Mouse (Mus musculus): ENCODE measurements at regions not wholly inside any gene's neighbourhood (a gene's known extent, or its start where the extent isn't known, plus 50 kb on each side); places are given as distances from the start of the nearest gene placed in this dataset.

DNA sequence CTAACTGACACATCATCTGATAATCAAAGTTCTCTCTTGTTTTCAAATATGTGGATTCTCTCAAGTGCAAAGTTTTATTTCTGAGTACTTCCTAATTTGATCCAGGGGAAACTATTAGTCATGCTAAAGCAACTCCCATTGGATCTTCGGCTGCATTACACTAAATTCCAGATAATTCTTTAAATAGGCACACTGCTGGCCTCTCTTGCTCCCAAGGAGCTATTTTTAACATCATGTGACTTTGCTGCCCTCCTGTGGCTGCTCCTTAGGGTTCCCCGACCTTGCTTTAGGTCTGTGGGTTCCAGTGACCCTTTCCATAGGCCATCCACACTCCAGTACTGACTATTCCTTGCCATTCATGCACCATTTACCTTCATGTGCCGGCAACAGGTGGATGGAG, 230.5 kb upstream of the Gm10295 start:
- H3K4me3 ChIP-seq (ENCODE audit: low read depth, low read length) = no peak overlapping the region
- no peak overlapping the region for H3K27ac ChIP-seq (ENCODE audit: low read depth, low read length)
- TF ChIP-seq CTCF (IDR thresholded peaks at IDR 0.05; ENCODE audit: low read depth) = peak; percentile 63
- H3K36me3 ChIP-seq (ENCODE audit: control insufficient read depth, insufficient read depth) = no peaks in the 10 kb centered on the region
- 25% methylated on average over 3 of the region's 3 CpGs for WGBS
- H3K4me1 ChIP-seq (replicated peaks; ENCODE audit: control insufficient read depth, insufficient read depth, low read length) = no peaks in the 10 kb centered on the region
- no peak overlapping the region for H3K4me2 ChIP-seq (replicated peaks; ENCODE audit: low read depth)
- no peaks in the 10 kb centered on the region for H3K9me3 ChIP-seq (ENCODE audit: control insufficient read depth)
- no peaks in the 10 kb centered on the region for H3K27me3 ChIP-seq (replicated peaks; ENCODE audit: control insufficient read depth, insufficient read depth, low read length)
- no peak overlapping the region for H3K9ac ChIP-seq (ENCODE audit: low read depth, low read length)
- ATAC-seq = no peak

DNA sequence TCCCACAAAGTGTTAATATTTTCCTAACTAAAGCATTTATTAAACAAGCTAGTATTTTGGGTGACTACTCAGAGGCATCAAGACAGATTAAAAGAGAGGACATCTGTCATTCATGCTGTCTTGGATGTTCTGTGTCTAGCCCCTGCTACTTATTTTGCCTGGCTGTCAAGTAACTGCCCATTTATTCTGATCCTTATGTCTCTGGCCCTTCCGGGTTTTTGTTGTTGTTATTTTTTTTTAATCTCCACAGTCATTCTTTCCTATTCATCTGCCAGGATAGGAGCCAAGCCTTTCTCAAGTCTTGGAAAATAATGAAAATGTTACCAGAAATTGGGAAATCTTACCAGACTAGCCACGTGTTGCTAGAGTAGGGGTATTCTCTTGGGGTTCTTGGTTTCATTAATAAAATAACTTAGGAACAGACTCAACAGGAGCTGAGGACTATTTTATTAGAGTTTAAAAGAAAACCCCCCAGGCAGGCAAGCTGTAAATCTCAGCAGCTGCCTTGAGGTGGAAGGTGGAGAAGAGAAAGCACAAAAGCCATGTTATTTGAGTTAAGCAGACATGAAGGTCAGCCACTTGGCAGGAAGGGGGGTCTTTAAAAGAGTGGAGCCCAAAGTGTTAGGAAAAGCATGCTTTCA, 209.1 kb upstream of the Gm10295 start:
- TF ChIP-seq CTCF (IDR thresholded peaks at IDR 0.05; ENCODE audit: low read depth) = no peak
- Histone ChIP-seq H3K36me3 (ENCODE audit: control insufficient read depth, insufficient read depth) (no peaks in the 10 kb centered on the region), H3K27me3 (replicated peaks; ENCODE audit: control insufficient read depth, insufficient read depth, low read length) (no peaks in the 10 kb centered on the region), H3K9me3 (ENCODE audit: control insufficient read depth) (no peaks in the 10 kb centered on the region), H3K4me1 (replicated peaks; ENCODE audit: control insufficient read depth, insufficient read depth, low read length) (no peaks in the 10 kb centered on the region), H3K4me2 (replicated peaks; ENCODE audit: low read depth) (no peak overlapping the region), H3K27ac (ENCODE audit: low read depth, low read length) (no peak overlapping the region), H3K9ac (ENCODE audit: low read depth, low read length) (no peak overlapping the region), H3K4me3 (ENCODE audit: low read depth, low read length) (no peak overlapping the region)
- ATAC-seq = no peak
- WGBS = 56% methylated on average over 2 of the region's 2 CpGs

DNA sequence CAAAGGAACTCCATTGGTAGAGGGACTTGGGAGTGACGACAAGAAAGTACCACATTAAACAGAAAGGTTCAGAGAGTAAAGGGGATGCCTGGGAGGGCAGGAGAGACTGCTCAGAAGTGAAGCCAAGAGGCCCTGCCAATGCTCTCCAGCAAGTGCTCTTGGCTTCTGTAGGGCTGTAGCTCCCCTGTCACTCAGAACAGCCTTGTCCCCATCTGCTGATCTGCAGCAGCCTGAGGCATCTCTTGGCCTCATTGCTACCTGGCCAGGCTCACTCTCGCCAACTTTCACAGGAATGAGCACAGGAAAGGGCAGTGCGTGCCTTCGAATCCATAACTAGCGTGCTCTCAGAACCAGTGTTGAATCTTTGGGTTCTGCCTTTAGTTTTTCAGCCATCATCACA, 205.2 kb upstream of the Gm10295 start:
- no peak overlapping the region for H3K27ac ChIP-seq (ENCODE audit: low read depth, low read length)
- no peak for ATAC-seq
- no peaks in the 10 kb centered on the region for H3K9me3 ChIP-seq (ENCODE audit: control insufficient read depth)
- H3K36me3 ChIP-seq (ENCODE audit: control insufficient read depth, insufficient read depth) = no peaks in the 10 kb centered on the region
- no peaks in the 10 kb centered on the region for H3K4me1 ChIP-seq (replicated peaks; ENCODE audit: control insufficient read depth, insufficient read depth, low read length)
- no peaks in the 10 kb centered on the region for H3K27me3 ChIP-seq (replicated peaks; ENCODE audit: control insufficient read depth, insufficient read depth, low read length)
- no peak overlapping the region for H3K4me3 ChIP-seq (ENCODE audit: low read depth, low read length)
- TF ChIP-seq CTCF (IDR thresholded peaks at IDR 0.05; ENCODE audit: low read depth) = no peak
- no peak overlapping the region for H3K4me2 ChIP-seq (replicated peaks; ENCODE audit: low read depth)
- H3K9ac ChIP-seq (ENCODE audit: low read depth, low read length) = no peak overlapping the region
- 91% methylated on average over 5 of the region's 5 CpGs for WGBS

DNA sequence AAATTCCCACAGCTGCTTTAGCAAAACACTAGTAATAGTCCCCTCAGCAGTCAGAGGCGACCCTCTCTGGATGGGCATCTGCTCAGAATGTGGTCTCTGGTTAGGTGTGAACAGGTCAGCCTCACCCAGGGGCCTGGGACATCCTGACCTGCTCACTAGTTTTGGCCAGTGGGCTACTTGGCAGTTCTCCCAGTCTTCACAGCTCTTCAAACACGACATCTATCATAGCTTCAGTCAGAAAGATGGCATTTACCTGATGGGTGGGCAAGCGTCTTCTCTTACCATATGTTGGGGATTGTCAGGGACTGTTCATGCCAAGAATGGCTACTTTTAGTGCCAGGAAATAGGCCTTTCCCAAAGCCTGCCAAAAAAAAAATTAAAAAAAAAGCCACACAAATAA, 204.2 kb upstream of the Gm10295 start:
- H3K4me2 ChIP-seq (replicated peaks; ENCODE audit: low read depth) = no peak overlapping the region
- H3K36me3 ChIP-seq (ENCODE audit: control insufficient read depth, insufficient read depth) = no peaks in the 10 kb centered on the region
- no peak for ATAC-seq
- H3K9ac ChIP-seq (ENCODE audit: low read depth, low read length) = no peak overlapping the region
- no peak overlapping the region for H3K27ac ChIP-seq (ENCODE audit: low read depth, low read length)
- TF ChIP-seq CTCF (IDR thresholded peaks at IDR 0.05; ENCODE audit: low read depth) = no peak
- H3K4me3 ChIP-seq (ENCODE audit: low read depth, low read length) = no peak overlapping the region
- H3K4me1 ChIP-seq (replicated peaks; ENCODE audit: control insufficient read depth, insufficient read depth, low read length) = no peaks in the 10 kb centered on the region
- 91% methylated on average over 3 of the region's 3 CpGs for WGBS
- H3K9me3 ChIP-seq (ENCODE audit: control insufficient read depth) = no peaks in the 10 kb centered on the region
- H3K27me3 ChIP-seq (replicated peaks; ENCODE audit: control insufficient read depth, insufficient read depth, low read length) = no peaks in the 10 kb centered on the region

DNA sequence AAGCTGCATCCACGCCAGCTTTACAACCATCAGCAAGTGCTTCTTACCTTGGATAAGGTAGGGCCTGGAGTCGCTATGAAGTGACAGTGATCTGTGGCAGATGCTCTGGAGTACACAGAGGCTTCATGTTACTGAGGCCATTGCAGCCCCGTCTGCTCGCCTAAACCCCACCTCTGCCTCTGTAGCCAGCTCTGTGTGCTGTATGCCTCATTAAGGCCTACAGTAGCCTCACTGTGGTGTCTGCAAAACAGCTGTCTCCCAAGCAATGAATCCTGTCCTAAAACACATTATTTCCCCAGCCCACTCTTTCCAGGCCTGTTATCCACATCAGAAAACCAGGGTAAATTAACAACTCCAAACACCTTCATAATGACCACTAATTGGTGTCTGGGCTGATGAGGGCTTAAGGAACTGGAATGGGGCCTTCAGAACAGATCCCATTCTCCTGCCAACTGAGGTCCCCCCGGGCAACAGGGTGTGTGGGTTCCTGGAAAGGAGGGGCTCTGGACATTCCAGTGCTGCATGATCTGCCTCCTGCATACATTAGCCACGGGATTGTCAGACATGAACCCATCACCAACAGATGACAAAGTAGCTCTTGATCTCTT, 195.4 kb upstream of the Gm10295 start:
- Histone ChIP-seq H3K4me1 (replicated peaks; ENCODE audit: control insufficient read depth, insufficient read depth, low read length) (no peaks in the 10 kb centered on the region), H3K27me3 (replicated peaks; ENCODE audit: control insufficient read depth, insufficient read depth, low read length) (no peaks in the 10 kb centered on the region), H3K9me3 (ENCODE audit: control insufficient read depth) (no peaks in the 10 kb centered on the region), H3K4me2 (replicated peaks; ENCODE audit: low read depth) (no peak overlapping the region), H3K36me3 (ENCODE audit: control insufficient read depth, insufficient read depth) (no peaks in the 10 kb centered on the region), H3K9ac (ENCODE audit: low read depth, low read length) (no peak overlapping the region), H3K4me3 (ENCODE audit: low read depth, low read length) (no peak overlapping the region), H3K27ac (ENCODE audit: low read depth, low read length) (no peak overlapping the region)
- no peak for TF ChIP-seq CTCF (IDR thresholded peaks at IDR 0.05; ENCODE audit: low read depth)
- WGBS = 69% methylated on average over 6 of the region's 6 CpGs
- ATAC-seq = no peak

DNA sequence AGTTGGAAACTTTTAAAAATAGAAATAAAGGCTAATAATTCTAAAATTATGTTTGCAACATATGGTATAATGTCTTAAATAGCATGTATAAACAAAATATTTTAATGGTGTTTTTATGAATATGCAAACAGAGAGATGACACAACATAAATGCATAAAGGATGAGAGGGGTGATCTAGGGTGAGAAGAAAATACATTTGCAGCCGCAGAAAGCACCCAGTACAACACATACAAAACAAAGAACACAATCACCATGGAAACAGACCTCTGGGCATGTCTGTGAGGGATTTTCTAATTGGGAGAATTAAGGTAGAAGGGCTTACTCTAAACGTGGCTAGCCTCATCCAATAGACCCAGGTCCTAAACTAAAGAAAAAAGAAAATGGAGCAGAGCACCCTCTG, 190.2 kb upstream of the Gm10295 start:
- WGBS = 42% methylated on average over 2 of the region's 2 CpGs
- no peak overlapping the region for H3K4me2 ChIP-seq (replicated peaks; ENCODE audit: low read depth)
- no peak for ATAC-seq

More for the DNA sequence above, 190.2 kb upstream of the Gm10295 start:
- Histone ChIP-seq H3K27ac (ENCODE audit: low read depth, low read length) (no peak overlapping the region), H3K9ac (ENCODE audit: low read depth, low read length) (no peak overlapping the region), H3K4me3 (ENCODE audit: low read depth, low read length) (no peak overlapping the region), H3K36me3 (ENCODE audit: control insufficient read depth, insufficient read depth) (no peaks in the 10 kb centered on the region), H3K4me1 (replicated peaks; ENCODE audit: control insufficient read depth, insufficient read depth, low read length) (no peaks in the 10 kb centered on the region), H3K9me3 (ENCODE audit: control insufficient read depth) (no peaks in the 10 kb centered on the region), H3K27me3 (replicated peaks; ENCODE audit: control insufficient read depth, insufficient read depth, low read length) (no peaks in the 10 kb centered on the region)
- TF ChIP-seq CTCF (IDR thresholded peaks at IDR 0.05; ENCODE audit: low read depth) = no peak
